Mouse (Mus musculus): Measurements from ENCODE around the gene Sun1.

GRCm38 (mm10) chr5:139283460-139284180, 83.2 kb downstream of the Sun1 start:
- TF ChIP-seq CTCF (IDR thresholded peaks at IDR 0.05; ENCODE audit: extremely low read depth, insufficient read depth, insufficient read length, insufficient replicate concordance) (no peak), POLR2A (IDR thresholded peaks at IDR 0.05; ENCODE audit: low read depth, low read length) (no peak)
